In genomic region chr1:54778151-54778550, GRCm38 (mm10) we compare ENCODE assay signal across 11 mouse cellular contexts.
"Had no signal": no experiment of that assay in that cellular context is flagged by ENCODE, and none has a peak within 500 bp of the region (broad histone marks: within the 10 kb centered on the region; RNA-seq: fewer than 3 reads in every experiment).

No protein-coding gene starts in this region.

- DNase-seq: lung, adult 2 months; lung, postnatal 14 days; lung, postnatal 36 days; midbrain, embryonic 14.5 days; retina, postnatal 1 day; right cerebral cortex, adult 18-20 months; right cerebral cortex, postnatal 25 days; right cerebral cortex, postnatal 4 days; thymus, adult 2 months; thymus, postnatal 25 days; thymus, postnatal 4 days had no signal
